Mouse (Mus musculus) thymus, adult 2 months (tissue): Measurements from ENCODE around the gene Abhd18.
"Not testable (repeated sequence)": the region's sequence is repeated elsewhere in the genome, so short reads cannot be mapped to it uniquely, and the experiment has no call there.

ENCODE experiments used
- CTCF ChIP-seq: fragments of 200-500 bp; IDR thresholded peaks from 2 replicates; pipeline ENCODE4 v1.5.1; 2012; ENCODE audit warnings: mild to moderate bottlenecking, control low read depth, low read length, moderate library complexity, borderline replicate concordance; ENCODE audit not compliant: control insufficient read depth, poor library complexity, insufficient read depth; ENCODE audit errors: extremely low read depth
- POLR2A ChIP-seq: fragments of 200-500 bp; IDR thresholded peaks from 2 replicates; pipeline ENCODE4 v1.6.1; 2012; ENCODE audit warnings: mild to moderate bottlenecking, low read length, control low read depth, moderate library complexity; ENCODE audit not compliant: control insufficient read depth, poor library complexity, insufficient read depth; ENCODE audit errors: extremely low read depth

DNA sequence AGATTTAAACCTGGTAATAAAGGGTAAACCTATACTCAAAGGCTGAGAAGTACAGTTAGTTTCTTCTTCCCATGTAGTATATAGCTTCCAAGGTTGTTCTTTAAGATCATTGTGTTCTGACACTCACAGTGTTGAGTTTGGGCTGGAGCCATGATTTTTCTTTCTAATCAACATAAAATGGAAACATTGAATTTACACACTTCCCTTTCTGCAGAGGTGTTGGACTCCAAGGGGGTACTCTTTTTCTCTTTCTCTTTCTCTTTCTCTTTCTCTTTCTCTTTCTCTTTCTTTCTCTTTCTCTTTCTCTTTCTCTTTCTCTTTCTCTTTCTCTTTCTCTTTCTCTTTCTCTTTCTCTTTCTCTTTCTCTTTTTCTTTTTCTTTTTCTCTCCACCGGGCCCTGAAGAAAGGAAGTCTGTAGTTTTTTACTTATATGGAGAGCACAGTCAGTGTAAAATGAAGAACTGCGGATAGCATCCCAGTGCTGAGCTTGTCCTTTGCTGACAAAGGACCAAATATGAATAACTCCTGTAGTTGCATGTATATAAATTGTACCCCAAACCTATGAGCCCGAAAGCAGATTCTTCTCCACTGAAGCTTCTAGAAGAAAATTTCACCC is 6.5 kb downstream of the Abhd18 start:
- TF ChIP-seq CTCF, POLR2A: not testable (repeated sequence)
